15 mouse cellular contexts compared by ENCODE assay signal in genomic region chr8:3606593-3606992, GRCm38 (mm10). TPM values are rescaled to one million over a fixed set of nuclear protein-coding genes. Genes with fewer than 3 reads are reported as not detected.
DNase-seq lines count a peak whose midpoint lies in the region; ATAC-seq lines count a peak whose summit lies in the region.
"Had no signal": no experiment of that assay in that cellular context is flagged by ENCODE, and none has a peak within 500 bp of the region (broad histone marks: within the 10 kb centered on the region; RNA-seq: fewer than 3 reads in every experiment).

No protein-coding gene starts in this region.

- H3K4me1 ChIP-seq in heart, embryonic 12.5 days (replicated peaks): peaks cover 21% of the 10 kb centered on the region; the same call in 1 of the 2 replicates
- H3K4me1 ChIP-seq: limb, embryonic 13.5 days; midbrain, embryonic 10.5 days; neural tube, embryonic 15.5 days had no signal

- DNase-seq in heart, postnatal 36 days: no peak
- DNase-seq in lung, postnatal 4 days: peak; percentile 29 to 56
- DNase-seq in lung, postnatal 10 days: no peak
- DNase-seq in adrenal gland, postnatal 36 days: peak; percentile 44 to 62
- DNase-seq in gastrocnemius, postnatal 36 days: no peak
- DNase-seq: layer of hippocampus, adult 9-11 months; thymus, adult 18-20 months had no signal

- H3K9me3 ChIP-seq in heart, embryonic 12.5 days (replicated peaks): no peaks in the 10 kb centered on the region
- H3K9me3 ChIP-seq: limb, embryonic 13.5 days; midbrain, embryonic 10.5 days; neural tube, embryonic 15.5 days had no signal

- peaks cover 39% of the 10 kb centered on the region for H3K36me3 ChIP-seq in heart, embryonic 12.5 days

- H3K27me3 ChIP-seq in heart, embryonic 12.5 days (replicated peaks): no peaks in the 10 kb centered on the region
- H3K27me3 ChIP-seq: CH12.LX; limb, embryonic 13.5 days; neural tube, embryonic 15.5 days had no signal

- H3K4me2 ChIP-seq in heart, embryonic 12.5 days: no peak overlapping the region
- H3K4me2 ChIP-seq: limb, embryonic 13.5 days; neural tube, embryonic 15.5 days had no signal

- no peak overlapping the region for H3K4me3 ChIP-seq in heart, embryonic 12.5 days
- H3K4me3 ChIP-seq: limb, embryonic 13.5 days; midbrain, embryonic 10.5 days; neural tube, embryonic 15.5 days had no signal

- ATAC-seq in heart, embryonic 12.5 days (ENCODE audit: insufficient number of reproducible peaks, low FRiP score): peak; percentile 63
- peak; percentile 28 for ATAC-seq in megakaryocyte progenitor cell, adult 5-6 weeks (replicated peaks; ENCODE audit: poor library complexity)
- no peak for ATAC-seq in erythroid progenitor cell, adult 5-6 weeks (replicated peaks; ENCODE audit: low FRiP score, poor library complexity, severe bottlenecking)

- H3K9ac ChIP-seq in heart, embryonic 12.5 days: no peak overlapping the region
- H3K9ac ChIP-seq: limb, embryonic 13.5 days; neural tube, embryonic 15.5 days had no signal

- WGBS in heart, embryonic 12.5 days: 62% methylated on average over 16 of the region's 16 CpGs

- H3K27ac ChIP-seq in heart, embryonic 12.5 days (ENCODE audit: poor library complexity, severe bottlenecking): no peak overlapping the region
- H3K27ac ChIP-seq: limb, embryonic 13.5 days; midbrain, embryonic 10.5 days; neural tube, embryonic 15.5 days had no signal

- intact Hi-C loops in heart, postnatal 36 days (cut with DNase I): no loop called here
- intact Hi-C loops in gastrocnemius, postnatal 36 days (cut with DNase I): no loop called here

RNA-seq across cellular contexts. Expression of gene Xab2, which starts 14.5 kb away (rescaled TPM):
- 33.8 and 34.9 TPM in 2 replicates for polyA plus RNA-seq in heart, embryonic 12.5 days (2016; fragmentation: Nextera tagmentation; extraction: Ambion mirVana)
- 10 to 100 TPM; 17.1 to 17.5 TPM for total RNA-seq in heart, postnatal 36 days (2021)
- 10 to 100 TPM; 36.0 to 40.7 TPM for total RNA-seq in adrenal gland, postnatal 36 days (2021)
- total RNA-seq in megakaryocyte progenitor cell, adult 5-6 weeks (2015): 16.5 and 20.1 TPM in 2 replicates
- 55.5 and 56.5 TPM in 2 replicates for total RNA-seq in megakaryocyte progenitor cell, adult 5-6 weeks (2017)
- 8.8 and 12.3 TPM in 2 replicates for total RNA-seq in erythroid progenitor cell, adult 5-6 weeks (2015; ENCODE audit: low replicate concordance)
- 30.6 and 36.8 TPM in 2 replicates for total RNA-seq in erythroid progenitor cell, adult 5-6 weeks (2017; ENCODE audit: low replicate concordance)
- total RNA-seq in gastrocnemius, postnatal 36 days (2021): 10 to 100 TPM in 1 of 2 experiments, 1 to 10 TPM in 1; 10.0 to 10.8 TPM

RNA-seq across cellular contexts. Expression of gene Pet100, which starts 14.8 kb away (rescaled TPM):
- polyA plus RNA-seq in heart, embryonic 12.5 days (2016; fragmentation: Nextera tagmentation; extraction: Ambion mirVana): 110 and 115 TPM in 2 replicates
- total RNA-seq in heart, postnatal 36 days (2021): 10 to 100 TPM; 77.5 to 81.7 TPM
- total RNA-seq in adrenal gland, postnatal 36 days (2021): 100 to 1,000 TPM; 113 to 119 TPM
- total RNA-seq in megakaryocyte progenitor cell, adult 5-6 weeks (2015): 131 and 181 TPM in 2 replicates
- total RNA-seq in megakaryocyte progenitor cell, adult 5-6 weeks (2017): 255 and 285 TPM in 2 replicates
- total RNA-seq in erythroid progenitor cell, adult 5-6 weeks (2015; ENCODE audit: low replicate concordance): 48.6 and 125 TPM in 2 replicates
- total RNA-seq in erythroid progenitor cell, adult 5-6 weeks (2017; ENCODE audit: low replicate concordance): 65.1 and 137 TPM in 2 replicates
- total RNA-seq in gastrocnemius, postnatal 36 days (2021): 10 to 100 TPM; 73.8 to 77.0 TPM

RNA-seq across cellular contexts. Expression of gene Pcp2, which starts 18.8 kb away (rescaled TPM):
- polyA plus RNA-seq in heart, embryonic 12.5 days (2016; fragmentation: Nextera tagmentation; extraction: Ambion mirVana): 0.33 TPM in 1 of 2 replicates, not detected in the other
- not detected for total RNA-seq in heart, postnatal 36 days (2021)
- not detected for total RNA-seq in adrenal gland, postnatal 36 days (2021)
- not detected in 2 replicates for total RNA-seq in megakaryocyte progenitor cell, adult 5-6 weeks (2015)
- total RNA-seq in megakaryocyte progenitor cell, adult 5-6 weeks (2017): not detected in 2 replicates
- total RNA-seq in erythroid progenitor cell, adult 5-6 weeks (2015; ENCODE audit: low replicate concordance): not detected in 2 replicates
- total RNA-seq in erythroid progenitor cell, adult 5-6 weeks (2017; ENCODE audit: low replicate concordance): not detected in 2 replicates
- not detected for total RNA-seq in gastrocnemius, postnatal 36 days (2021)
- total RNA-seq: heart, postnatal 25 days had no signal

RNA-seq across cellular contexts. Expression of gene Camsap3, which starts 19.5 kb away (rescaled TPM):
- 1.4 and 2.4 TPM in 2 replicates for polyA plus RNA-seq in heart, embryonic 12.5 days (2016; fragmentation: Nextera tagmentation; extraction: Ambion mirVana)
- total RNA-seq in heart, postnatal 36 days (2021): 1 to 10 TPM; 1.1 to 1.4 TPM
- 1 to 10 TPM; 5.5 to 5.6 TPM for total RNA-seq in adrenal gland, postnatal 36 days (2021)
- 0.32 and 0.37 TPM in 2 replicates for total RNA-seq in megakaryocyte progenitor cell, adult 5-6 weeks (2015)
- 0.21 and 0.27 TPM in 2 replicates for total RNA-seq in megakaryocyte progenitor cell, adult 5-6 weeks (2017)
- not detected in 2 replicates for total RNA-seq in erythroid progenitor cell, adult 5-6 weeks (2015; ENCODE audit: low replicate concordance)
- total RNA-seq in erythroid progenitor cell, adult 5-6 weeks (2017; ENCODE audit: low replicate concordance): not detected in 2 replicates
- under 1 TPM; 0.36 to 0.54 TPM for total RNA-seq in gastrocnemius, postnatal 36 days (2021)

RNA-seq across cellular contexts. Expression of gene Stxbp2, which starts 24.2 kb away (rescaled TPM):
- 48.2 and 60.0 TPM in 2 replicates for polyA plus RNA-seq in heart, embryonic 12.5 days (2016; fragmentation: Nextera tagmentation; extraction: Ambion mirVana)
- 1 to 10 TPM; 4.4 to 6.4 TPM for total RNA-seq in heart, postnatal 36 days (2021)
- 100 to 1,000 TPM in 1 of 2 experiments, 10 to 100 TPM in 1; 76.0 to 109 TPM for total RNA-seq in adrenal gland, postnatal 36 days (2021)
- total RNA-seq in megakaryocyte progenitor cell, adult 5-6 weeks (2015): 113 and 143 TPM in 2 replicates
- 93.7 and 166 TPM in 2 replicates for total RNA-seq in megakaryocyte progenitor cell, adult 5-6 weeks (2017)
- 32.7 and 56.9 TPM in 2 replicates for total RNA-seq in erythroid progenitor cell, adult 5-6 weeks (2015; ENCODE audit: low replicate concordance)
- 34.7 and 49.1 TPM in 2 replicates for total RNA-seq in erythroid progenitor cell, adult 5-6 weeks (2017; ENCODE audit: low replicate concordance)
- total RNA-seq in gastrocnemius, postnatal 36 days (2021): 1 to 10 TPM; 2.4 to 3.0 TPM

Comparison
In these comparisons a context has a peak if more than half of its experiments do, and no peak if none do; other contexts are left out.
1. DNase-seq: peak in lung, postnatal 4 days (2 of 2) and adrenal gland, postnatal 36 days (2 of 2); none in heart, postnatal 36 days (0 of 2), lung, postnatal 10 days (single experiment) and gastrocnemius, postnatal 36 days (0 of 2).